Mouse (Mus musculus): ENCODE results near the gene Shisa6. TPM values are rescaled to one million over a fixed set of nuclear protein-coding genes. Genes with fewer than 3 reads are reported as not detected.

The Shisa6 gene
- polyA plus RNA-seq, 1 experiment = 0.63 TPM

DNA sequence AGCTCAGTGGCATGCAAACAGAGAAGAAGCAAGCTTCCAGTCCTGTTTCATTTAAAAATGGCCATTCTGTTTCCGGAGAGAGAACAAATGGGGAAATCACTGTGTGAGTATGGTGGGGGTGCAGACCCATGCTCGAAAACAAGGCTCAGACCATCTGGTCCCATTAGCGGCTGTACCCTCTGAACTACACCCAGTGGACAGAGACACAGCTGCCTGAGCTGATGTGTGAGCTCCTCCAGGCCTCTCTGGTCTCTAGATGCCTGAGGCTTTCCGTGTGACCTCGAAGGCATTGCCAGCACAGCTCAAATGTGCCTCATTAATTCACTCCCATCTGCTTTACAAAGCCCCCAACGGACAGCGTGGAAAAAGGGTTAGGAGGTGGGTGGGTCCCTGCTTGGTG lies 125.7 kb downstream of the Shisa6 start:
- no peaks in the 10 kb centered on the region for H3K4me1 ChIP-seq (ENCODE audit: control insufficient read depth, insufficient read depth, insufficient read length)
- WGBS = 75% methylated on average over 7 of the region's 7 CpGs
- TF ChIP-seq CTCF (IDR thresholded peaks at IDR 0.05; ENCODE audit: extremely low read depth, insufficient read depth, insufficient read length, insufficient replicate concordance) (no peak), POLR2A (IDR thresholded peaks at IDR 0.05; ENCODE audit: low read depth, low read length) (no peak)
- H3K27ac ChIP-seq (ENCODE audit: insufficient read depth, low read length) = no peak overlapping the region
- no peak overlapping the region for H3K4me3 ChIP-seq (ENCODE audit: extremely low read depth, insufficient read depth, insufficient read length)
- no peak for DNase-seq (ENCODE audit: low read depth in 1 of 2, low spot score in 2 of 2)
- no peaks in the 10 kb centered on the region for H3K27me3 ChIP-seq (ENCODE audit: control insufficient read depth, insufficient read depth, low read length)
- no peaks in the 10 kb centered on the region for H3K36me3 ChIP-seq (ENCODE audit: control insufficient read depth, insufficient read depth, low read length)

DNA sequence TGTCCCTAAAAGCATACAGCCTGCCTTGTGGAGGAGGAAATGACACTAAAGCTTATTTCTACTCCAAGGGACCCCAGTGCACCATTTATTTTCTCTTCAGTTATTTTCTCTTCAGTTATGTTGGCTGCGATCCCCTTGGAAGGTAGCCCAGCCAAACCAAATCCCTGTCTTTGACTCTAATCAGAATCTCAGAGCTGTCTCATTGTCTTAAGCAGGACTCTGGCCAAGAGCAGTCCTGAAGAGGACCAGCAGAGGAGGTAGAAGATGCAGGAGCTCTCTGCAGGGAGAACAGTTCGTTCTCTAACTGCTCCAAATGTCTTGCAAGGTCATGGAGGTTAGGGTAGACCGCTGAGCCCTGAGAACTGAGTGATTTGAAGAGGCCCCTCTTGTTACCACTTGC lies 138.2 kb downstream of the Shisa6 start:
- H3K4me1 ChIP-seq (ENCODE audit: control insufficient read depth, insufficient read depth, insufficient read length) = no peaks in the 10 kb centered on the region
- no peaks in the 10 kb centered on the region for H3K36me3 ChIP-seq (ENCODE audit: control insufficient read depth, insufficient read depth, low read length)
- DNase-seq (ENCODE audit: low read depth in 1 of 2, low spot score in 2 of 2) = no peak
- 75% methylated on average over 3 of the region's 3 CpGs for WGBS
- TF ChIP-seq POLR2A (IDR thresholded peaks at IDR 0.05; ENCODE audit: low read depth, low read length) = no peak
- TF ChIP-seq CTCF (IDR thresholded peaks at IDR 0.05; ENCODE audit: extremely low read depth, insufficient read depth, insufficient read length, insufficient replicate concordance) = no peak
- H3K4me3 ChIP-seq (ENCODE audit: extremely low read depth, insufficient read depth, insufficient read length) = no peak overlapping the region
- no peak overlapping the region for H3K27ac ChIP-seq (ENCODE audit: insufficient read depth, low read length)
- H3K27me3 ChIP-seq (ENCODE audit: control insufficient read depth, insufficient read depth, low read length) = no peaks in the 10 kb centered on the region

DNA sequence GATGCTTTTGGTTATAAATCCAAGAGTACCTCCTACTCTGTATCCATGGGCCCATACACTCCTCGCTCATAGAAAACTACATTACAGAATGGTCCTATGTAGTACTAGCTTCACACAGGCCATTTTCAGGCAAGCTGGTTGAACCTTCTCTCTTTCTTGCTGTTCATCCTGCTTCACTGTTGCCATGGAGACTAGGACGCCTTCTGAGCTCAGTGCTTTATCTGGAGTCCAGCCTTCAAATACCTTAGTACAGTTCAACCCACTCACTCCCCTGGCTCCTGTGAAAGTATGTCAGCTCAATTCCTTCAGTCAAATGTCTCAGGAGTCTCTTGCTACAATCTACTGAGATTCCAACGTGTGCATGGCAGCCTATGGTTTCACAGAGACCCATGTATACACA lies 154.0 kb downstream of the Shisa6 start:
- H3K36me3 ChIP-seq (ENCODE audit: control insufficient read depth, insufficient read depth, low read length) = no peaks in the 10 kb centered on the region
- TF ChIP-seq POLR2A (IDR thresholded peaks at IDR 0.05; ENCODE audit: low read depth, low read length) (no peak), CTCF (IDR thresholded peaks at IDR 0.05; ENCODE audit: extremely low read depth, insufficient read depth, insufficient read length, insufficient replicate concordance) (no peak)
- 81% methylated on average over 3 of the region's 3 CpGs for WGBS

DNA sequence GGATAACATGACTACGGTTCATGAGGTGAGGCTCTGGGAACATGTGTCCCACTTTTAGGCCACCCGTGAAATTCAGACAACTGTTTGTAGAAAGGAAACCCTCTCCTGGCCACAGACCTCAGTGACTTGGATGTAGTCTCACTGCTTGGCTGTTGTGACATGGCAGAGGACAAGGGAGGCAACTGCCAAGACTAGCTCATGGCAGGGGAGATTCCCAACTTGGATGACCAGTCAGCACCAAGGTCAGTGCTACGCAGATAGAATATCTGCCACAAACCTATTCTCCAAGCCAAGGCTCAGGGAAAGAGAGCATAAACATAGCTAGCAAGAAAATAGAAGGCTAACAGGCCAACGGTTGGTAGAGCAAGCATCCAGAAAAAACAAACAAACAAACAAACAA lies 156.0 kb downstream of the Shisa6 start:
- DNase-seq (ENCODE audit: low read depth in 1 of 2, low spot score in 2 of 2) = no peak
- H3K4me3 ChIP-seq (ENCODE audit: extremely low read depth, insufficient read depth, insufficient read length) = no peak overlapping the region
- 81% methylated on average over 4 of the region's 4 CpGs for WGBS
- no peaks in the 10 kb centered on the region for H3K36me3 ChIP-seq (ENCODE audit: control insufficient read depth, insufficient read depth, low read length)
- H3K4me1 ChIP-seq (ENCODE audit: control insufficient read depth, insufficient read depth, insufficient read length) = no peaks in the 10 kb centered on the region
- no peaks in the 10 kb centered on the region for H3K27me3 ChIP-seq (ENCODE audit: control insufficient read depth, insufficient read depth, low read length)
- TF ChIP-seq CTCF (IDR thresholded peaks at IDR 0.05; ENCODE audit: extremely low read depth, insufficient read depth, insufficient read length, insufficient replicate concordance) (no peak), POLR2A (IDR thresholded peaks at IDR 0.05; ENCODE audit: low read depth, low read length) (no peak)
- H3K27ac ChIP-seq (ENCODE audit: insufficient read depth, low read length) = no peak overlapping the region

More for the DNA sequence above, 154.0 kb downstream of the Shisa6 start:
- Histone ChIP-seq H3K27ac (ENCODE audit: insufficient read depth, low read length) (no peak overlapping the region), H3K4me3 (ENCODE audit: extremely low read depth, insufficient read depth, insufficient read length) (no peak overlapping the region), H3K27me3 (ENCODE audit: control insufficient read depth, insufficient read depth, low read length) (no peaks in the 10 kb centered on the region), H3K4me1 (ENCODE audit: control insufficient read depth, insufficient read depth, insufficient read length) (no peaks in the 10 kb centered on the region)
- no peak for DNase-seq (ENCODE audit: low read depth in 1 of 2, low spot score in 2 of 2)

DNA sequence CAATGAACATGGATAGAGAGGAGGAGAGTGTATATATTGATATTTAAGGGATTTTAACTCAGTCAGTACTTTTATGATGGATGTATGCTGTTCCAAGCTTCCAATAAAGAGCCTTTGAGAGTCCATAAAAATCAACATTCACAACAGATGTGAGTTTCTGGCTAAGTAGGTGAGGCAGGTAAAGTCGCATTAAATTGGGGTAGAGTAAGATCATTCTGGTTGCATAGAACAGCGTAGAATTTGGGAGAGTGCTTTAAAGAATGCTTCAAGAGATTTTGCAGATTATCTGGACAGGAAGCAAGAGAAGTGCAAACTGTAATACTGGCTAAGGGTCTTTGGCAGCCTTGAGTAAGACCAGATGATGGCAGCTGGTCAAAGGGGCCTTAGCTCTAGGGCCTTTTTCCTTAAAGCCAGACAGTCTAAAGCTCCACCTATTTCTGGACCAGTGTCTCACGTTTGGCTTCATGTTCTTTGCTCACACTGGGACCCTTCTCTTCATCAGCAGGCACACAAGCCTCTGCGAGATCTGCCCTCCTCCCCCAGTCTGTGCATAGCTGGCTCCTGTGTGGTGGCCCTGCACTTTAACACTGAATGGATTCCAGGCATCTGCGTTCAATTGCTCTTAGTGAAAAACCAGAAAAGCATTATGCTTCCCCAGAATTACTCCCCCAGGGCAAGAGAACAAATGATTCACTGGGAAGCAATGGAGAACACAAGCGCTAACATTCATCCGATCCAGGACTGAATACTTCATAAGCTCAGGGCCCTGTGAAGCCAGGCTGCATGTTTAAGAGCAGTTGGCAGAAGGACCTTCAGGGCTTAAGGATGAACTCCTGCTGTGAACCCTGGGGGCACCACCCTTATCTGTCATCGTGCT lies 158.7 kb downstream of the Shisa6 start:
- TF ChIP-seq CTCF (IDR thresholded peaks at IDR 0.05; ENCODE audit: extremely low read depth, insufficient read depth, insufficient read length, insufficient replicate concordance) = no peak
- TF ChIP-seq POLR2A (IDR thresholded peaks at IDR 0.05; ENCODE audit: low read depth, low read length) = no peak
- WGBS = 74% methylated on average over 8 of the region's 8 CpGs
- H3K36me3 ChIP-seq (ENCODE audit: control insufficient read depth, insufficient read depth, low read length) = no peaks in the 10 kb centered on the region
- no peaks in the 10 kb centered on the region for H3K27me3 ChIP-seq (ENCODE audit: control insufficient read depth, insufficient read depth, low read length)
- H3K4me3 ChIP-seq (ENCODE audit: extremely low read depth, insufficient read depth, insufficient read length) = no peak overlapping the region
- no peaks in the 10 kb centered on the region for H3K4me1 ChIP-seq (ENCODE audit: control insufficient read depth, insufficient read depth, insufficient read length)
- no peak overlapping the region for H3K27ac ChIP-seq (ENCODE audit: insufficient read depth, low read length)
- DNase-seq (ENCODE audit: low read depth in 1 of 2, low spot score in 2 of 2) = no peak

DNA sequence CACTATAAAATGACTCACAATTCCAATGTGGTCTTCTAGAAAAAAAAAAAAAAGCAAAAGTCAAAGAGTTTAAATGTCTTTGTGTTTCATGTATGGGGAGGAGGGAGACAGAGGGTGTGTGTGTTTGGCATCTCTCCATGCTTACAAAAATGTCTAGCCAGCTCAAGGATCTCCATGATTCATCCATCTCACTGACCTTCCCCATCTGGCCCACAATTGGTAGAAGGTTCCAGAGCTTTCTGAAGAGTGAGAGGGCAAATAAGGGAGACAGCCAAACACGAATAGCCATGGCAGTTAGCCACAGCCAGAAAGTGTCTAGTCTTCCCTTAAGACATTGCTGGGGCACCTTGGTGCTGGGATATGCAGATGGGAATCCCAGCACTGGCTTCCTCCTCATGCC lies 166.0 kb downstream of the Shisa6 start:
- no peak overlapping the region for H3K27ac ChIP-seq (ENCODE audit: insufficient read depth, low read length)
- TF ChIP-seq POLR2A (IDR thresholded peaks at IDR 0.05; ENCODE audit: low read depth, low read length) = no peak
- no peak for TF ChIP-seq CTCF (IDR thresholded peaks at IDR 0.05; ENCODE audit: extremely low read depth, insufficient read depth, insufficient read length, insufficient replicate concordance)
- H3K4me1 ChIP-seq (ENCODE audit: control insufficient read depth, insufficient read depth, insufficient read length) = no peaks in the 10 kb centered on the region
- DNase-seq (ENCODE audit: low read depth in 1 of 2, low spot score in 2 of 2) = no peak
- H3K4me3 ChIP-seq (ENCODE audit: extremely low read depth, insufficient read depth, insufficient read length) = no peak overlapping the region
- WGBS = 73% methylated on average over 1 of the region's 1 CpGs
- H3K36me3 ChIP-seq (ENCODE audit: control insufficient read depth, insufficient read depth, low read length) = no peaks in the 10 kb centered on the region
- H3K27me3 ChIP-seq (ENCODE audit: control insufficient read depth, insufficient read depth, low read length) = no peaks in the 10 kb centered on the region

DNA sequence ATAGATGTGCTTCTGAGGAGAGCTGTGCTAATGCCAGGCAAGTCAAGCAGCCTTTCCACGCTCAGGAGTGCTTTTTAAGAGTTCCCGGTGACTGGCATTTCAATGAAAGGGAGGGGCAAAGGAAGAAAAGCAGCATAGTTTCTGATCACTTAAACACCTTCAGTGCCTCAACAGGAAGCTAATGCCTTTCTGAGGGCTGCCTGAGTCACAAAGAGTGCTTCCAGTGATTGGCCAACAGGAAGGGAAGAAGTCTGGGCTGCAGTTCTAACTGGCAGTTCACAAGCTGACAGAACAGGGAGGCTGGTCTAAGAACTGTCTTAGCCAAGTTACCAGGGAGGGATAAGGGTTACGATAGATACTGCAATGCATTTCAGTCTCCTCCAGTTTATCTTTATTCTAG lies 180.9 kb downstream of the Shisa6 start:
- H3K4me1 ChIP-seq (ENCODE audit: control insufficient read depth, insufficient read depth, insufficient read length) = no peaks in the 10 kb centered on the region
- no peak for DNase-seq (ENCODE audit: low read depth in 1 of 2, low spot score in 2 of 2)
- no peak overlapping the region for H3K4me3 ChIP-seq (ENCODE audit: extremely low read depth, insufficient read depth, insufficient read length)
- no peaks in the 10 kb centered on the region for H3K27me3 ChIP-seq (ENCODE audit: control insufficient read depth, insufficient read depth, low read length)
- WGBS = 49% methylated on average over 3 of the region's 3 CpGs
- H3K27ac ChIP-seq (ENCODE audit: insufficient read depth, low read length) = no peak overlapping the region
- TF ChIP-seq CTCF (IDR thresholded peaks at IDR 0.05; ENCODE audit: extremely low read depth, insufficient read depth, insufficient read length, insufficient replicate concordance) (no peak), POLR2A (IDR thresholded peaks at IDR 0.05; ENCODE audit: low read depth, low read length) (no peak)
- no peaks in the 10 kb centered on the region for H3K36me3 ChIP-seq (ENCODE audit: control insufficient read depth, insufficient read depth, low read length)

All from spleen, adult 2 months (tissue).